Mouse (Mus musculus) liver, embryonic 14.5 days (tissue): ENCODE results near the gene Guca2a. TPM values are rescaled to one million over a fixed set of nuclear protein-coding genes. Genes with fewer than 3 reads are reported as not detected.

Source experiments
- ATAC-seq: fragments of 200-750 bp; cut with Nextera tagmentation; 2 replicates; pipeline ENCODE4 v1.8.0; 2017; ENCODE audit warnings: moderate number of reproducible peaks, mild to moderate bottlenecking, moderate library complexity; ENCODE audit not compliant: insufficient read depth
- DNase-seq, 3 experiments: peaks; one replicate each; pipeline ENCODE4 v3.0.0-alpha.2; 2012 to 2013; ENCODE audit warnings: low read depth in 3 of 3, low spot score in 3 of 3
- H3K27ac ChIP-seq: fragments of 300-500 bp; sonication (generic); 2 replicates; pipeline ENCODE4 v1.5.1; 2014; ENCODE audit warnings: moderate library complexity, mild to moderate bottlenecking, control low read depth, inconsistent platforms
- H3K27me3 ChIP-seq: fragments of 300-500 bp; sonication (generic); 2 replicates; pipeline ENCODE4 v1.6.1; 2014; ENCODE audit warnings: mild to moderate bottlenecking, low read length, moderate library complexity; ENCODE audit not compliant: control insufficient read depth, insufficient read depth
- H3K36me3 ChIP-seq: fragments of 300-500 bp; sonication (generic); replicated peaks from 2 replicates; pipeline ENCODE4 v1.6.1; 2014; ENCODE audit warnings: low read depth; ENCODE audit not compliant: control insufficient read depth, insufficient read depth
- H3K4me1 ChIP-seq, 2 experiments: fragments of 200-500 bp in 1 of 2; fragments of 300-500 bp in 1 of 2; sonication (generic) in 1 of 2; replicated peaks; 2 replicates each; pipeline ENCODE4 v1.6.1; 2012 to 2014; ENCODE audit warnings: antibody characterized with exemption in 1 of 2, inconsistent platforms in 1 of 2, low read length in 1 of 2; ENCODE audit not compliant: control insufficient read depth in 2 of 2, insufficient read depth in 2 of 2
- H3K4me2 ChIP-seq: fragments of 300-500 bp; sonication (generic); 2 replicates; pipeline ENCODE4 v1.6.1; 2014; ENCODE audit warnings: low read depth, mild to moderate bottlenecking, control low read depth, moderate library complexity
- H3K4me3 ChIP-seq, 2 experiments: fragments of 200-500 bp in 1 of 2; fragments of 300-500 bp in 1 of 2; sonication (generic) in 1 of 2; 2 replicates each; pipeline ENCODE4 v1.5.1; 2012 to 2014; ENCODE audit warnings: low read depth in 2 of 2, low read length in 2 of 2, mild to moderate bottlenecking in 2 of 2, control low read depth in 1 of 2, inconsistent platforms in 1 of 2, moderate library complexity in 1 of 2; ENCODE audit not compliant: insufficient read depth in 1 of 2
- H3K9ac ChIP-seq: fragments of 300-500 bp; sonication (generic); replicated peaks from 2 replicates; pipeline ENCODE4 v1.6.1; 2014; ENCODE audit warnings: mild to moderate bottlenecking, control low read depth, moderate library complexity
- H3K9me3 ChIP-seq: fragments of 300-500 bp; sonication (generic); 2 replicates; pipeline ENCODE4 v1.6.1; 2016; ENCODE audit warnings: low read length, mixed read lengths; ENCODE audit not compliant: control insufficient read depth
- CTCF ChIP-seq: IDR thresholded peaks from 2 replicates; pipeline ENCODE4 v1.5.1; 2016; ENCODE audit warnings: antibody characterized with exemption, low read depth, control low read depth
- EP300 ChIP-seq: IDR thresholded peaks from 2 replicates; pipeline ENCODE4 v1.6.1; 2016; ENCODE audit warnings: antibody characterized with exemption, low read depth
- WGBS: fragments of 180-500 bp; shearing (Covaris S2); extraction: QIAGEN DNeasy Blood & Tissue Kit; methylation state at CpG from one replicate; pipeline ENCODE4 v1.1.7; 2014; ENCODE audit not compliant: insufficient replicate concordance; 5-methylcytosine and 5-hydroxymethylcytosine counted together
- polyA plus RNA-seq, 2 experiments: library from polyadenylated mRNA; depleted of rRNA in 1 of 2; stranded (reverse) in 1 of 2; unstranded in 1 of 2; fragments of >200 nt; fragmentation: Nextera tagmentation in 1 of 2; extraction: Ambion mirVana in 1 of 2; gene quantifications; 2 replicates each; pipeline versions ENCODE4 v1.2.1 to v1.2.3; 2012 to 2014

The Guca2a gene
- 0.14 TPM in 1 of 2 replicates, not detected in the other for polyA plus RNA-seq (2012; rRNA removed)
- not detected in 2 replicates for polyA plus RNA-seq (2014; fragmentation: Nextera tagmentation; extraction: Ambion mirVana)

GRCm38 (mm10) chr4:119637176-119637845 is at the start of gene Guca2a:
Guca2a (plus strand) TSS chr4:119637704.
- Histone ChIP-seq H3K9ac (no peak within 1 kb of the TSS), H3K4me1 (no peaks in the 10 kb centered on the region; a peak in 1 of 4 replicates), H3K9me3 (no peaks in the 10 kb centered on the region), H3K27me3 (no peaks in the 10 kb centered on the region), H3K4me3 (no peak within 1 kb of the TSS), H3K27ac (no peak within 1 kb of the TSS), H3K36me3 (no peaks in the 10 kb centered on the region), H3K4me2 (no peak within 1 kb of the TSS)
- ATAC-seq (no peak), DNase-seq (no peak)
- TF ChIP-seq CTCF (no peak), EP300 (no peak)
- 57% methylated on average over 4 of the region's 4 CpGs for WGBS

- ATAC-seq (no peak), DNase-seq (no peak)
- Histone ChIP-seq H3K27me3 (no peaks in the 10 kb centered on the region), H3K9ac (no peak overlapping the region), H3K4me2 (no peak overlapping the region), H3K4me3 (no peak overlapping the region), H3K4me1 (no peaks in the 10 kb centered on the region), H3K36me3 (no peaks in the 10 kb centered on the region), H3K9me3 (no peaks in the 10 kb centered on the region), H3K27ac (no peak overlapping the region)
- TF ChIP-seq CTCF (no peak), EP300 (no peak)
- 82% methylated on average over 2 of the region's 2 CpGs for WGBS
These were observed 49.5 kb upstream of the Guca2a start for GRCm38 (mm10) chr4:119588037-119588436.

- TF ChIP-seq EP300 (no peak), CTCF (no peak)
- Histone ChIP-seq H3K9me3 (no peaks in the 10 kb centered on the region), H3K27me3 (no peaks in the 10 kb centered on the region), H3K9ac (no peak overlapping the region), H3K4me1 (no peaks in the 10 kb centered on the region), H3K36me3 (no peaks in the 10 kb centered on the region), H3K4me2 (no peak overlapping the region), H3K4me3 (no peak overlapping the region), H3K27ac (no peak overlapping the region)
- DNase-seq (no peak), ATAC-seq (no peak)
- WGBS: 76% methylated on average over 2 of the region's 2 CpGs
These were observed 48.1 kb upstream of the Guca2a start for GRCm38 (mm10) chr4:119589423-119589822.

- TF ChIP-seq EP300 (no peak), CTCF (no peak)
- Histone ChIP-seq H3K36me3 (no peaks in the 10 kb centered on the region), H3K4me1 (no peaks in the 10 kb centered on the region), H3K4me2 (no peak overlapping the region), H3K9me3 (no peaks in the 10 kb centered on the region), H3K27ac (no peak overlapping the region), H3K9ac (no peak overlapping the region), H3K4me3 (no peak overlapping the region), H3K27me3 (no peaks in the 10 kb centered on the region)
- ATAC-seq (no peak), DNase-seq (no peak)
- 72% methylated on average over 1 of the region's 1 CpGs for whole genome bisulfite sequencing
These were observed 47.5 kb upstream of the Guca2a start for GRCm38 (mm10) chr4:119590027-119590426.

- ATAC-seq (no peak), DNase-seq (no peak)
- no peak overlapping the region for H3K4me3 ChIP-seq
- H3K36me3 ChIP-seq: no peaks in the 10 kb centered on the region
- no peak overlapping the region for H3K4me2 ChIP-seq
- TF ChIP-seq EP300: no peak
- TF ChIP-seq CTCF: no peak
- H3K4me1 ChIP-seq: no peaks in the 10 kb centered on the region
- H3K27me3 ChIP-seq: no peaks in the 10 kb centered on the region
- H3K9ac ChIP-seq: no peak overlapping the region
- no peak overlapping the region for H3K27ac ChIP-seq
- no peaks in the 10 kb centered on the region for H3K9me3 ChIP-seq
- WGBS: 67% methylated on average over 3 of the region's 3 CpGs
These were observed 45.0 kb upstream of the Guca2a start for GRCm38 (mm10) chr4:119592479-119592878.
